In the genomic region with DNA sequence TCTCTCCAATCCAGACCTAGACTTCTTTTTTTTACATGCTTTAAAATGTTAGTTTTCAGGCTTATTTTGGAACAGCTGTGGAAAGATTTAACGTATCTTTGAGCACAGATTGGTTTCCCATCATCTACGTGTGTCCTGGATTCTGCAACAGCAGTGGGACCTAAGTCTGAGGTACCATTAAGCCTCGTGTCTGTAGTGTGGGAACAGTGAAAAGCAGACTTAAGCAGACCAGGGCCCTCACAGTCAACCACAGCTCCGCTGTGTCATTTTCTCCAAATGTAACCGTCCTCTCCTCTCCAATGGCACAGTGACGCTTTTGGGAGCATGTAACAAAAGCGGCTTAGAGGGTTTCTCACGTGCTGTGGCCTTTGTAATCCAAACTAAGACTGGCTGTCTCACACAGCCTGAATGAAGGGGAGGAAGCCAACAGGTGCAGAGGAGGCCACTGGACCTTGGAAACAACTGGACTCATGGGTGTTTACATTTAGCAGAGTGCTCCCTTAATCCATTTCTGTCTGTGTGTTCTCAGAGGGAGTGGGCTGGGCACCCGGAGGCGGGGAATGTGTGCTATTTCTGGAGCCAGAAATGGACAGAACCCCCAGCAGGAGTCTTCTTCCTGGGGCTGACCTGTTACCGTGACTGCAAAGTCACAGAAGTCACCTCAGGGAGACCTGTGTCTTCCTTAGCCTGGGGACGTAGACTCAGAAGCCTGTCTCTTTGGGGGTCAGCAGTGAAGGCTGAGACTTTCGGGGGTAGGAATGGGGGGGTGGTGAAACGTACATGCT, we compare ENCODE assay signal across 25 mouse cellular contexts. TPM values are rescaled to one million over a fixed set of nuclear protein-coding genes. Genes with fewer than 3 reads are reported as not detected.
DNase-seq lines count a peak whose midpoint lies in the region; ATAC-seq lines count a peak whose summit lies in the region.
"Had no signal": no experiment of that assay in that cellular context is flagged by ENCODE, and none has a peak within 500 bp of the region (broad histone marks: within the 10 kb centered on the region; RNA-seq: fewer than 3 reads in every experiment).

No protein-coding gene starts in this region.

- WGBS in heart, embryonic 14.5 days = 35% methylated on average over 14 of the region's 14 CpGs
- 52% methylated on average over 14 of the region's 14 CpGs for WGBS in limb, embryonic 13.5 days

- no peak for ATAC-seq in heart, embryonic 14.5 days (ENCODE audit: insufficient number of reproducible peaks, insufficient read depth, low FRiP score, low read depth)
- ATAC-seq in limb, embryonic 13.5 days (ENCODE audit: low FRiP score, low read depth) = peak; percentile 71
- ATAC-seq in granulocyte monocyte progenitor cell, adult 5-6 weeks (replicated peaks; ENCODE audit: poor library complexity, severe bottlenecking) = no peak
- ATAC-seq: CD4-positive, CD25-positive, alpha-beta regulatory T cell, adult 4 months; forebrain, embryonic 15.5 days; hindbrain, postnatal 0 days; intestine, embryonic 16.5 days had no signal

- peak overlapping the region; percentile 83 to 90 for H3K27ac ChIP-seq in heart, embryonic 14.5 days (replicated peaks in 1 of 2; ENCODE audit: control insufficient read depth in 1 of 2, insufficient read depth in 1 of 2, low read depth in 2 of 2, low read length in 2 of 2)
- H3K27ac ChIP-seq in limb, embryonic 13.5 days = no peak overlapping the region
- H3K27ac ChIP-seq: forebrain, embryonic 15.5 days; hindbrain, postnatal 0 days; limb, embryonic 12.5 days; liver, embryonic 13.5 days had no signal

- H3K4me2 ChIP-seq in heart, embryonic 14.5 days (ENCODE audit: low read length) = peak overlapping the region; percentile 65
- H3K4me2 ChIP-seq in limb, embryonic 13.5 days (replicated peaks) = no peak overlapping the region
- H3K4me2 ChIP-seq: forebrain, embryonic 15.5 days; limb, embryonic 12.5 days; liver, embryonic 13.5 days; midbrain, embryonic 11.5 days had no signal

- no peaks in the 10 kb centered on the region for H3K9me3 ChIP-seq in heart, embryonic 14.5 days (ENCODE audit: control insufficient read depth, low read length)
- H3K9me3 ChIP-seq in limb, embryonic 13.5 days = no peaks in the 10 kb centered on the region
- H3K9me3 ChIP-seq: forebrain, embryonic 15.5 days; limb, embryonic 12.5 days; liver, embryonic 13.5 days had no signal

- peak; percentile 88 for DNase-seq in heart, adult 11 months
- no peak for DNase-seq in heart, postnatal 25 days (ENCODE audit: low spot score)
- DNase-seq in heart, postnatal 10 days = no peak
- DNase-seq in R1 (ENCODE audit: low read depth, low spot score) = peak; percentile 43
- DNase-seq: adrenal gland, adult 8-10 months; cerebellum, adult 18-20 months; cerebellum, postnatal 36 days; gastrocnemius, postnatal 14 days; kidney, adult 9 months; kidney, postnatal 14 days; liver, embryonic 13.5 days; lung, adult 2 months; lung, postnatal 14 days; right cerebral cortex, postnatal 14 days had no signal

- peak overlapping the region; percentile 4 to 34 for H3K4me3 ChIP-seq in heart, embryonic 14.5 days (ENCODE audit: control insufficient read depth in 1 of 2, insufficient read depth in 1 of 2, low read depth in 1 of 2, low read length in 2 of 2)
- H3K4me3 ChIP-seq in limb, embryonic 13.5 days = no peak overlapping the region
- H3K4me3 ChIP-seq: forebrain, embryonic 15.5 days; limb, embryonic 12.5 days; liver, embryonic 13.5 days had no signal

- peak overlapping the region; percentile 69 for H3K9ac ChIP-seq in heart, embryonic 14.5 days (ENCODE audit: low read length)
- no peak overlapping the region for H3K9ac ChIP-seq in limb, embryonic 13.5 days
- H3K9ac ChIP-seq: forebrain, embryonic 15.5 days; limb, embryonic 12.5 days; liver, embryonic 13.5 days had no signal

- intact Hi-C loops in heart, postnatal 25 days (cut with DNase I) = no loop called here
- intact Hi-C loops in heart, postnatal 10 days (cut with DNase I) = no loop called here

- H3K36me3 ChIP-seq in heart, embryonic 14.5 days (ENCODE audit: control insufficient read depth, insufficient read depth, low read length) = peaks cover 5% of the 10 kb centered on the region; the same call in 1 of the 2 replicates
- H3K36me3 ChIP-seq in limb, embryonic 13.5 days = no peaks in the 10 kb centered on the region
- H3K36me3 ChIP-seq: forebrain, embryonic 15.5 days; limb, embryonic 12.5 days; liver, embryonic 13.5 days had no signal

- H3K4me1 ChIP-seq in heart, embryonic 14.5 days (ENCODE audit: control insufficient read depth in 2 of 2, insufficient read depth in 2 of 2, low read length in 2 of 2) = peaks cover 28 to 29% of the 10 kb centered on the region in 2 experiments
- H3K4me1 ChIP-seq in limb, embryonic 13.5 days = peaks cover 7% of the 10 kb centered on the region
- H3K4me1 ChIP-seq: forebrain, embryonic 15.5 days; liver, embryonic 13.5 days had no signal

- H3K27me3 ChIP-seq in heart, embryonic 14.5 days (ENCODE audit: control insufficient read depth, insufficient read depth, low read length) = no peaks in the 10 kb centered on the region
- peaks cover 39% of the 10 kb centered on the region for H3K27me3 ChIP-seq in limb, embryonic 13.5 days
- H3K27me3 ChIP-seq: forebrain, embryonic 15.5 days had no signal

RNA-seq across cellular contexts. Expression of gene Rbm20, which starts 15.0 kb away (rescaled TPM):
- total RNA-seq in heart, postnatal 25 days (2021) = 100 to 1,000 TPM; 203 to 227 TPM
- polyA plus RNA-seq in heart, embryonic 14.5 days (2014; fragmentation: Nextera tagmentation; extraction: Ambion mirVana) = 52.0 and 55.2 TPM in 2 replicates
- total RNA-seq in heart, postnatal 10 days (2021) = 100 to 1,000 TPM; 257 to 294 TPM
- polyA plus RNA-seq in limb, embryonic 13.5 days (2015; fragmentation: Nextera tagmentation; extraction: Ambion mirVana) = 3.7 and 5.1 TPM in 2 replicates
- 0.09 and 0.41 TPM in 2 replicates for total RNA-seq in granulocyte monocyte progenitor cell, adult 5-6 weeks (2014; fragmentation: Nextera tagmentation)
- total RNA-seq in granulocyte monocyte progenitor cell, adult 5-6 weeks (2017) = 0.05 and 0.34 TPM in 2 replicates
- total RNA-seq: hematopoietic stem cell, adult 5-6 weeks; monocyte, adult 5-6 weeks had no signal

Comparison
In these comparisons a context has a peak if more than half of its experiments do, and no peak if none do; other contexts are left out.
1. DNase-seq: peak in heart, adult 11 months (single experiment) and R1 (single experiment); none in heart, postnatal 25 days (single experiment) and heart, postnatal 10 days (0 of 2).
2. RNA of gene Rbm20, which starts 15.0 kb away (total RNA-seq): 257 to 294 TPM in heart, postnatal 10 days and 203 to 227 TPM in heart, postnatal 25 days; 0.05 to 0.41 TPM in granulocyte monocyte progenitor cell, adult 5-6 weeks; every median in the first group is over 100 times any median in the second.